Mouse (Mus musculus) small intestine, adult 2 months (tissue): ENCODE data around the gene Tpm1. TPM values are rescaled to one million over a fixed set of nuclear protein-coding genes. Genes with fewer than 3 reads are reported as not detected.
A peak's percentile ranks its signal among the peaks of the same experiment; 100 is the strongest.

ENCODE experiments used
- H3K27ac ChIP-seq: fragments of 200-500 bp; 2 replicates; pipeline ENCODE4 v1.5.1; 2012; ENCODE audit warnings: low read depth, low read length, control low read depth, inconsistent platforms; ENCODE audit not compliant: insufficient read depth
- H3K27me3 ChIP-seq: fragments of 200-500 bp; 2 replicates; pipeline ENCODE4 v1.6.1; 2012; ENCODE audit warnings: mild to moderate bottlenecking, moderate library complexity, low read length, inconsistent platforms; ENCODE audit not compliant: control insufficient read depth, insufficient read depth
- H3K36me3 ChIP-seq: fragments of 200-500 bp; 2 replicates; pipeline ENCODE4 v1.6.1; 2012; ENCODE audit warnings: mild to moderate bottlenecking, low read length, control low read depth, inconsistent platforms; ENCODE audit not compliant: control insufficient read depth, insufficient read depth
- H3K4me1 ChIP-seq: fragments of 200-500 bp; 2 replicates; pipeline ENCODE4 v1.6.1; 2012; ENCODE audit warnings: low read length, inconsistent platforms, mixed read lengths; ENCODE audit not compliant: control insufficient read depth, insufficient read depth, insufficient read length
- H3K4me3 ChIP-seq: fragments of 200-500 bp; 2 replicates; pipeline ENCODE4 v1.5.1; 2012; ENCODE audit warnings: low read depth, mild to moderate bottlenecking, control low read depth, inconsistent platforms, low read length, moderate library complexity
- CTCF ChIP-seq: fragments of 200-500 bp; IDR thresholded peaks from 2 replicates; pipeline ENCODE4 v1.5.1; 2012; ENCODE audit warnings: low read depth, mild to moderate bottlenecking, control low read depth, inconsistent platforms, low read length, moderate library complexity, mixed read lengths; ENCODE audit not compliant: insufficient replicate concordance, insufficient read length; ENCODE audit errors: extremely low read depth
- POLR2A ChIP-seq: fragments of 200-500 bp; IDR thresholded peaks from 2 replicates; pipeline ENCODE4 v1.6.1; 2012; ENCODE audit warnings: low read depth, mild to moderate bottlenecking, control low read depth, inconsistent platforms, low read length, moderate library complexity
- WGBS: fragments of 180-500 bp; shearing (Covaris S2); methylation state at CpG from one replicate; pipeline ENCODE4 v1.1.7; 2018; 5-methylcytosine and 5-hydroxymethylcytosine counted together
- polyA plus RNA-seq: library from polyadenylated mRNA; depleted of rRNA; stranded (reverse); fragments of >200 nt; gene quantifications from 2 replicates; pipeline ENCODE4 v1.2.3, GENCODE M21; 2012

The Tpm1 gene
- polyA plus RNA-seq, 1 experiment = 242 TPM

DNA sequence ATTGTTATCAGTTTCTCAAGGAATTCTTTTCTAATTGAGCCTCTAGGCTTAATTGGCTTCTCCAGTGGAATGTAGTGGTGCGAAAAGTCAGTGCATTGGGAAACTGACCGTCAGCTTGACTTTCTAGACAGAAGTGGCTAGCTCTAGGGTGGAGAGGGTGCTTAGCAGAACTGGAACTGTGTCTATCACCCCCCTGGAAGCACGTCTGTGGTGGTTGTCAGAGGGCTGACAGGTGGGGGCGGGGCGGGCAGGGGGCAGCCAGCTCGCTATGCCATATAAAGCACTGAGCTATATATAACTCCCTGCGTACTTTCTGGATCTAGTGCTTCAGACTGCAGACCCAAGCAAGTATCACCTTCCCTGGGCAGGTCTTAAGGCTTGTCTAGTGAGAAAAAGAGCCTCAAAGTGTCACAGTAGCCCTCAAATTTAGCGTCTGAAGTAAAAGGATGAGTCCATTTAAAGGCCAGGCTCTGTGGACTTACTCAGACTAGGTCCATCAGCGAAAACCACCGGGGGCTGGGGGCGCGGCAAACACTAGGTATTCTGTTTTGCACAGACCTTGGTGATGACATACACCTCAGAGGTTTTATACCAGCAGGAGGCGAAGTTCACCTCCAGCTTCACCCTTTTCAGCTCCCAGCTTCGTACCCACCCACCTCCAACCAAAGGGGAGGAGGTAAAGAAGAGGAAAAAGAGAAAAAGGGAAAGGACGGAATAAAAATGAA, 2.2 kb downstream of the Tpm1 start:
- Histone ChIP-seq H3K27me3 (peaks cover 27% of the 10 kb centered on the region), H3K36me3 (no peaks in the 10 kb centered on the region), H3K27ac (peak overlapping the region; percentile 42), H3K4me3 (peak overlapping the region; percentile 69), H3K4me1 (peaks cover 13% of the 10 kb centered on the region)
- WGBS = 27% methylated on average over 15 of the region's 15 CpGs
- no peak for TF ChIP-seq POLR2A
- TF ChIP-seq CTCF = peak; percentile 48; the same call in 1 of the 2 replicates

GRCm38 (mm10) chr9:67045966-67046602, 3.1 kb downstream of the Tpm1 start:
- TF ChIP-seq CTCF (no peak), POLR2A (no peak)
- H3K4me3 ChIP-seq = no peak overlapping the region
- H3K4me1 ChIP-seq = peaks cover 13% of the 10 kb centered on the region
- H3K36me3 ChIP-seq = no peaks in the 10 kb centered on the region
- H3K27ac ChIP-seq = no peak overlapping the region
- peaks cover 27% of the 10 kb centered on the region for H3K27me3 ChIP-seq
- 19% methylated on average over 5 of the region's 5 CpGs for WGBS

DNA sequence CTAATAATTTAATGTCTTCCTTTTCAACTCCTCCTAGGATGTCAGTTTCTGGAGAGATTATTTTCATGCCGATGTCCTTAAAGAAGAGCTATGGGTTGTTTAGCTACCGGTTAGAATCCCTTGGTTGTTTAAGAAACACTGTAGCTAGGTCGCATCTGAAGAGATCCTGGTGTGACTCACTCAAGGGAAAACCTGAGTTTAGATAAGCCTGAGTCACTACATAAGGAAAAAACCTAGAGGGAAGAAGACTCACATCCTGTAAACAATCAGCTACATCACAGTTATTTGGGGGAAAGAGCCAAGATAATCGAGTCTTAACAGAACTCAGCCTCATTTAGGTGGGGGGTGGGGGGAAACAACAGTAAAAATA, 3.9 kb downstream of the Tpm1 start:
- Histone ChIP-seq H3K4me1 (peaks cover 13% of the 10 kb centered on the region), H3K27ac (peak overlapping the region; percentile 51), H3K4me3 (peak overlapping the region; percentile 3; the same call in 1 of the 2 replicates), H3K36me3 (no peaks in the 10 kb centered on the region), H3K27me3 (peaks cover 27% of the 10 kb centered on the region)
- WGBS = 21% methylated on average over 4 of the region's 4 CpGs
- TF ChIP-seq CTCF (no peak), POLR2A (no peak)

GRCm38 (mm10) chr9:67044551-67045305, 4.5 kb downstream of the Tpm1 start:
- TF ChIP-seq POLR2A = no peak
- TF ChIP-seq CTCF = peak; percentile 57; the same call in 1 of the 2 replicates
- peak overlapping the region; percentile 3; the same call in 1 of the 2 replicates for H3K4me3 ChIP-seq
- peak overlapping the region; percentile 51 for H3K27ac ChIP-seq
- H3K36me3 ChIP-seq = no peaks in the 10 kb centered on the region
- H3K4me1 ChIP-seq = peaks cover 13% of the 10 kb centered on the region
- WGBS = 28% methylated on average over 9 of the region's 9 CpGs
- peaks cover 22% of the 10 kb centered on the region for H3K27me3 ChIP-seq

DNA sequence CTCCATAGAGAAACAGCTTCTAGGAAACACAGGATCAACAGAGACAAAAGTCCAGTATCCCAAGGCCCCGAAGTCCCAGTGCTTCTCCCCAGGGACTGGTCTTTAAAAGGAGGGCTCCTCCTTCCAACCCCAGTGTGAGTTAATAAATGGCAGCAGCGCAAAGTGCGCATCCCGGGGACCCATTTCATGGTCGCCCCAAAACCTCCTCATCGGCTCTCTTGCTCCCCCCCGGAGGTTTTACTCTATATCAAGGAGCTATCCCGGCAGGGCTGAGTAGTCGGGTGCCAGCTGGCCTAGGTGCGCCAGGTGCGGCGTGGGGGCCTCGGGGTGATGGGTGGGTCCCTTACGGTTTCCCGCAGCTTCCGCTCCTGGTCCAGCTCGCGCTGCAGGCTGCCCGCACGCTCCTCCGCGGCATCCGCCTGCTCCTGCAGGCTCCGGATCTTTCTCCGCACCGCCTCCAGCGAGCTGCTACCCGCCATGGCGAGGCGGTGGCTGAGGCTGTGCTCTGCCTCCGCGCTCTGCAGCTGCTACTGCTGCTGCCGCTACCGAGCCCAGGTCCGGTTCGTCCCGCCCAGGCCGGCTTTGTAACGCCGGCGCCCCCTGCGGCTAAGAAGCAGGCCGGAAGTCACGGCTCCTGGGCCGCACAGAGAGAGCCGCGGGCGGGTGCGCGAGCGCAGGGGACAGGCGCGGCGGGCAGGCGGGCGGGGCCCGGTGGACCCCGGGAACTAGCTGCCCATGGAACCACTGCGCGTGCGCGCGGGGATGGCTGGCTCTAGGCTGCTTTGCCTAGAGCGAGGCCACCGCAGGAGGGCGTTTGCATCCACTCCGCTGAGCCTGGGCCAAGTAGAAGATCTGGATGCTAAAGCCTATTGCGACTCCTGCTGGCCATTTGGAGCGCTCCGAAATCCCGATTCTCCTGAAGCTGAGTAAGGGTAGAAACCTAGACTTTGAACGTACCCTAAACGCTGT, 5.7 kb downstream of the Tpm1 start:
- peak overlapping the region; percentile 82 for H3K27ac ChIP-seq
- peak overlapping the region; percentile 68 for H3K4me3 ChIP-seq
- peak; percentile 97 for TF ChIP-seq CTCF
- TF ChIP-seq POLR2A = peak; percentile 91
- H3K36me3 ChIP-seq = no peaks in the 10 kb centered on the region; the same call in 1 of the 2 replicates
- WGBS = under 1% methylated on average over 71 of the region's 73 CpGs
- peaks cover 14% of the 10 kb centered on the region for H3K27me3 ChIP-seq
- H3K4me1 ChIP-seq = peaks cover 19% of the 10 kb centered on the region

- 4% methylated on average over 6 of the region's 6 CpGs for WGBS
- peak overlapping the region; percentile 68 for H3K4me3 ChIP-seq
- peaks cover 2% of the 10 kb centered on the region for H3K36me3 ChIP-seq
- H3K4me1 ChIP-seq = peaks cover 14% of the 10 kb centered on the region
- peak overlapping the region; percentile 82 for H3K27ac ChIP-seq
- no peak for TF ChIP-seq CTCF
- TF ChIP-seq POLR2A = no peak
- peaks cover 8% of the 10 kb centered on the region; the same call in 1 of the 2 replicates for H3K27me3 ChIP-seq
Measured at GRCm38 (mm10) chr9:67042813-67043207, 6.4 kb downstream of the Tpm1 start.
